Mouse (Mus musculus) hematopoietic stem cell, adult 5-6 weeks (primary cell): ENCODE results near the gene Lmbr1l. TPM values are rescaled to one million over a fixed set of nuclear protein-coding genes. Genes with fewer than 3 reads are reported as not detected.
A peak's percentile ranks its signal among the peaks of the same experiment; 100 is the strongest.

Source experiments
- ATAC-seq, 2 experiments: fragments of 125-278 bp in 1 of 2; replicated peaks in 1 of 2; 2 replicates each; pipeline ENCODE4 v1.8.0; 2016 to 2017; ENCODE audit warnings: inconsistent platforms in 2 of 2, mild to moderate bottlenecking in 2 of 2, moderate number of reproducible peaks in 2 of 2, low read depth in 1 of 2, moderate TSS enrichment in 1 of 2; ENCODE audit not compliant: low FRiP score in 2 of 2, poor library complexity in 2 of 2, severe bottlenecking in 2 of 2, insufficient read depth in 1 of 2, low TSS enrichment in 1 of 2
- total RNA-seq: library from RNA; stranded (forward); fragments of 172-1452, 232-1000 nt; gene quantifications from 2 replicates; pipeline ENCODE4 v1.2.3, GENCODE M21; 2017

The Lmbr1l gene
- total RNA-seq, 1 experiment from 2014 or later: 8.7 TPM

- ATAC-seq: no peak
Observed at GRCm38 (mm10) chr15:98883661-98884060, 34.4 kb downstream of the Lmbr1l start.

GRCm38 (mm10) chr15:98881656-98882008 is 36.4 kb downstream of the Lmbr1l start:
- ATAC-seq: no peak

GRCm38 (mm10) chr15:98880978-98881655 is 36.9 kb downstream of the Lmbr1l start:
- peak; percentile 93 to 94 for ATAC-seq

- ATAC-seq: peak in 1 of 2 experiments; percentile 34; a peak in 1 of 4 replicates
Observed at GRCm38 (mm10) chr15:98877331-98877730, 40.7 kb downstream of the Lmbr1l start.

GRCm38 (mm10) chr15:98871916-98872888 is 45.8 kb downstream of the Lmbr1l start:
- peak; percentile 85 to 87 for ATAC-seq

GRCm38 (mm10) chr15:98871070-98871915 is 46.7 kb downstream of the Lmbr1l start, which contains the start of gene Kmt2d:
Gene Kmt2d, minus strand, starts transcription at chr15:98871204.
- ATAC-seq: 0 out of 4 replicates have a peak, but pooled peaks of 1 of the 2 experiments have one; percentile 1

- ATAC-seq: no peak
Observed at GRCm38 (mm10) chr15:98870179-98871069, 47.6 kb downstream of the Lmbr1l start.

GRCm38 (mm10) chr15:98869342-98870178 is 48.5 kb downstream of the Lmbr1l start:
- no peak for ATAC-seq

- ATAC-seq: no peak
Observed at GRCm38 (mm10) chr15:98868346-98869063, 49.5 kb downstream of the Lmbr1l start.

GRCm38 (mm10) chr15:98867321-98867720 is 50.7 kb downstream of the Lmbr1l start:
- ATAC-seq: peak; percentile 72 to 77

- no peak for ATAC-seq
Observed at GRCm38 (mm10) chr15:98866501-98866900, 51.5 kb downstream of the Lmbr1l start.

- ATAC-seq: no peak
Observed at GRCm38 (mm10) chr15:98865771-98866170, 52.3 kb downstream of the Lmbr1l start.

GRCm38 (mm10) chr15:98864951-98865350 is 53.1 kb downstream of the Lmbr1l start:
- no peak for ATAC-seq

- no peak for ATAC-seq
Observed at GRCm38 (mm10) chr15:98863451-98863958, 54.5 kb downstream of the Lmbr1l start.
